In the genomic region with DNA sequence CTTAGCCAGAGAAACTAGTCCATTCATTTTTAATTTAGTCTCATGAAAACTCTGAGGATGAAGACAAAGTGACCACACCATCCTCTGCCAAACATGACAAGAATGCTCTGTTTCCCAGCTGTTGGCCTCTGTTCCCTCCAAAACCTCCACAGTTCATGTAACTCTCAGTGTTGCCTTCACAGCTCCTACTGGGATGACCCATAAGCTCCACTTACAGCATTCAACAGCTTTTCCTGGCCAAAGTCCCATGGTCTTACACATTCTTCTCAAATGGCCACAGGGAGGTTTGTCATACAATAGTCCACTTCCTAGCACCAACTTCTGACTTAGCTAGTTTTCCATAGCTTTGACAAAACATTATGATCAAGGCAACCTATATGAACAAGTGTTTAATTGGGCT, we compare ENCODE assay signal across 25 mouse cellular contexts.
"Had no signal": no experiment of that assay in that cellular context is flagged by ENCODE, and none has a peak within 500 bp of the region (broad histone marks: within the 10 kb centered on the region; RNA-seq: fewer than 3 reads in every experiment).

No protein-coding gene starts in this region.

- H3K4me3 ChIP-seq: heart, embryonic 13.5 days; heart, embryonic 15.5 days; hindbrain, embryonic 13.5 days; intestine, embryonic 15.5 days; layer of hippocampus, adult 2 months; left cerebral cortex, adult 2 months; limb, embryonic 10.5 days; limb, embryonic 12.5 days had no signal

- ATAC-seq: hindbrain, embryonic 16.5 days; inflammation-experienced regulatory T-cells, adult 6 months; intestine, embryonic 15.5 days; intestine, postnatal 0 days had no signal

- H3K27me3 ChIP-seq: heart, embryonic 13.5 days; heart, embryonic 15.5 days; hindbrain, embryonic 13.5 days; intestine, embryonic 15.5 days; limb, embryonic 12.5 days had no signal

- H3K9ac ChIP-seq: heart, embryonic 13.5 days; heart, embryonic 15.5 days; hindbrain, embryonic 13.5 days; intestine, embryonic 15.5 days; limb, embryonic 12.5 days; liver, embryonic 14.5 days had no signal

- DNase-seq: gastrocnemius, postnatal 14 days; gastrocnemius, postnatal 36 days; heart, adult 18-20 months; heart, postnatal 14 days; heart, postnatal 36 days; kidney, adult 18-20 months; kidney, adult 8-10 months; kidney, postnatal 10 days; kidney, postnatal 25 days; kidney, postnatal 4 days; liver had no signal

- H3K4me2 ChIP-seq: heart, embryonic 11.5 days; heart, embryonic 13.5 days; heart, embryonic 15.5 days; hindbrain, embryonic 13.5 days; intestine, embryonic 15.5 days; limb, embryonic 12.5 days; liver, embryonic 11.5 days had no signal

- H3K36me3 ChIP-seq: heart, embryonic 13.5 days; heart, embryonic 15.5 days; hindbrain, embryonic 13.5 days; intestine, embryonic 15.5 days; limb, embryonic 10.5 days; limb, embryonic 12.5 days had no signal

- H3K27ac ChIP-seq: heart, embryonic 13.5 days; heart, embryonic 15.5 days; hindbrain, embryonic 13.5 days; intestine, embryonic 15.5 days; layer of hippocampus, adult 2 months; left cerebral cortex, adult 2 months; limb, embryonic 10.5 days; limb, embryonic 12.5 days; liver, embryonic 14.5 days had no signal

- H3K9me3 ChIP-seq: heart, embryonic 13.5 days; heart, embryonic 15.5 days; hindbrain, embryonic 13.5 days; intestine, embryonic 15.5 days; limb, embryonic 10.5 days; limb, embryonic 12.5 days had no signal
